ENCODE assay signal across 9 mouse cellular contexts in the genomic region with DNA sequence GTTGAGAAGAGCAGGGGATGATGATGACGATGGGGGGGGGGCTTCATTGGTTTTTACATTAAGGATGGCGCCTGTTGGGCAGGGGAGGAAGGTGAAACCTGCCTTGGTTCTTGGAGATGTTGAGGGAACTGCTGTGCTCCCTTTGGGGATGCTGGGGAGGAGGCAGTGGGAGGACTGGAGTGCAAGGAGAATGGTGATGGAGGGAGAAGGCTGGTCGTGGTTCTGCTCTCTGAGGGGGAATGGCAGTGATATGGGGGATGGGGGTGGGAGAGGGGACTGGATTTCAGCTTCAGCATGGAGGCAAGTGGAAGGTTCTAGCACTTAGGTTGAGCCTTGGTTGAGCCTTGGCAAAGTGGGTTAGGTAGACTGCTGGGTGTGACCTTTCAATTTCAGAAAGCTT. TPM values are rescaled to one million over a fixed set of nuclear protein-coding genes. Genes with fewer than 3 reads are reported as not detected.
A peak's percentile ranks its signal among the peaks of the same experiment; 100 is the strongest.
DNase-seq lines count a peak whose midpoint lies in the region; ATAC-seq and TF ChIP-seq lines count a peak whose summit lies in the region.
"Had no signal": no experiment of that assay in that cellular context is flagged by ENCODE, and none has a peak within 500 bp of the region (broad histone marks: within the 10 kb centered on the region; RNA-seq: fewer than 3 reads in every experiment).

No protein-coding gene starts in this region.

- TF ChIP-seq POLR2A in brain, embryonic 14.5 days (IDR thresholded peaks at IDR 0.05; ENCODE audit: borderline replicate concordance, extremely low read depth, insufficient read depth, insufficient read length, poor library complexity, severe bottlenecking) = no peak

- intact Hi-C loops in heart, postnatal 10 days (cut with DNase I) = loop anchor here (5.0 kb wide), 1 partner anchor 80 kb away; no protein-coding TSS in a partner anchor

- H3K4me2 ChIP-seq in heart, embryonic 13.5 days = peak overlapping the region; percentile 66
- peak overlapping the region; percentile 49 for H3K4me2 ChIP-seq in hindbrain, embryonic 13.5 days
- H3K4me2 ChIP-seq in midbrain, embryonic 14.5 days (ENCODE audit: low read length) = peak overlapping the region; percentile 55

- no peak for TF ChIP-seq CTCF in brain, embryonic 14.5 days (IDR thresholded peaks at IDR 0.05; ENCODE audit: borderline replicate concordance, extremely low read depth, insufficient read depth, insufficient read length)

- WGBS in heart, embryonic 13.5 days = 8% methylated on average over 3 of the region's 3 CpGs
- WGBS in hindbrain, embryonic 13.5 days = 25% methylated on average over 3 of the region's 3 CpGs
- 14% methylated on average over 3 of the region's 3 CpGs for WGBS in midbrain, embryonic 14.5 days

- peaks cover 37% of the 10 kb centered on the region for H3K4me1 ChIP-seq in heart, embryonic 13.5 days
- H3K4me1 ChIP-seq in hindbrain, embryonic 13.5 days (replicated peaks) = peaks cover 13% of the 10 kb centered on the region; the same call in 1 of the 2 replicates
- H3K4me1 ChIP-seq in midbrain, embryonic 14.5 days (ENCODE audit: control insufficient read depth, insufficient read depth, low read length) = no peaks in the 10 kb centered on the region

- no peaks in the 10 kb centered on the region for H3K9me3 ChIP-seq in heart, embryonic 13.5 days
- no peaks in the 10 kb centered on the region for H3K9me3 ChIP-seq in hindbrain, embryonic 13.5 days
- H3K9me3 ChIP-seq in midbrain, embryonic 14.5 days (ENCODE audit: control insufficient read depth, low read length) = no peaks in the 10 kb centered on the region
- H3K9me3 ChIP-seq: G1E had no signal

- H3K36me3 ChIP-seq in heart, embryonic 13.5 days = no peaks in the 10 kb centered on the region
- H3K36me3 ChIP-seq in hindbrain, embryonic 13.5 days = no peaks in the 10 kb centered on the region
- H3K36me3 ChIP-seq in midbrain, embryonic 14.5 days (ENCODE audit: control insufficient read depth, insufficient read depth, low read length) = no peaks in the 10 kb centered on the region
- H3K36me3 ChIP-seq: G1E had no signal

- peak overlapping the region; percentile 42; the same call in 1 of the 2 replicates for H3K27ac ChIP-seq in heart, embryonic 13.5 days (replicated peaks)
- H3K27ac ChIP-seq in hindbrain, embryonic 13.5 days = peak overlapping the region; percentile 89
- H3K27ac ChIP-seq in midbrain, embryonic 14.5 days (replicated peaks; ENCODE audit: low read depth, low read length) = peak overlapping the region; percentile 87

- no peaks in the 10 kb centered on the region; the same call in 1 of the 2 replicates for H3K27me3 ChIP-seq in heart, embryonic 13.5 days (replicated peaks)
- H3K27me3 ChIP-seq in hindbrain, embryonic 13.5 days = no peaks in the 10 kb centered on the region
- no peaks in the 10 kb centered on the region for H3K27me3 ChIP-seq in midbrain, embryonic 14.5 days (ENCODE audit: control insufficient read depth, insufficient read depth, low read length)

- peak overlapping the region; percentile 68 for H3K4me3 ChIP-seq in heart, embryonic 13.5 days
- H3K4me3 ChIP-seq in hindbrain, embryonic 13.5 days = peak overlapping the region; percentile 57
- peak overlapping the region; percentile 52 for H3K4me3 ChIP-seq in midbrain, embryonic 14.5 days (replicated peaks; ENCODE audit: low read depth, low read length)

- ATAC-seq in heart, embryonic 13.5 days (ENCODE audit: extremely low read depth, insufficient number of reproducible peaks, low FRiP score, low TSS enrichment) = no peak
- ATAC-seq in hindbrain, embryonic 13.5 days (ENCODE audit: low FRiP score) = no peak
- ATAC-seq in midbrain, embryonic 14.5 days (ENCODE audit: low FRiP score, low TSS enrichment) = no peak
- ATAC-seq in frontal cortex, adult (ENCODE audit: low TSS enrichment) = no peak

- DNase-seq in heart, postnatal 10 days = no peak
- peak; percentile 32 for DNase-seq in brain, embryonic 14.5 days (ENCODE audit: low read depth)
- DNase-seq in midbrain, embryonic 14.5 days = no peak
- DNase-seq in ovary, postnatal 14 days (ENCODE audit: low spot score) = no peak
- no peak for DNase-seq in cerebellum, adult 9-10 months

- H3K9ac ChIP-seq in heart, embryonic 13.5 days = peak overlapping the region; percentile 88
- H3K9ac ChIP-seq in hindbrain, embryonic 13.5 days = peak overlapping the region; percentile 78
- H3K9ac ChIP-seq in midbrain, embryonic 14.5 days (replicated peaks; ENCODE audit: low read length) = peak overlapping the region; percentile 69

RNA-seq across cellular contexts. Expression of gene Fhl1, which starts 0.8 kb away (rescaled TPM):
- 156 and 174 TPM in 2 replicates for polyA plus RNA-seq in heart, embryonic 13.5 days (2015; fragmentation: Nextera tagmentation; extraction: Ambion mirVana)
- total RNA-seq in heart, postnatal 10 days (2021) = 100 to 1,000 TPM; 137 to 186 TPM
- 204 and 237 TPM in 2 replicates for polyA plus RNA-seq in brain, embryonic 14.5 days (2012; rRNA removed)
- 127 and 139 TPM in 2 replicates for polyA plus RNA-seq in hindbrain, embryonic 13.5 days (2015; fragmentation: Nextera tagmentation; extraction: Ambion mirVana)
- 156 and 171 TPM in 2 replicates for polyA plus RNA-seq in midbrain, embryonic 14.5 days (2014; fragmentation: Nextera tagmentation; extraction: Ambion mirVana)
- polyA plus RNA-seq: G1E had no signal
